Mouse (Mus musculus) thymus, postnatal 36 days (tissue): ENCODE data around the gene Prdm16.
A peak's percentile ranks its signal among the peaks of the same experiment; 100 is the strongest.

Experiments
- DNase-seq, 2 experiments: peaks; one replicate each; pipeline ENCODE4 v3.0.0; 2022; ENCODE audit warnings: mixed read lengths in 2 of 2

Gene Prdm16

GRCm38 (mm10) chr4:154328431-154328830 is 308.2 kb downstream of the Prdm16 start:
- DNase-seq = no peak

- DNase-seq = no peak
Measured at GRCm38 (mm10) chr4:154325410-154325809, 311.3 kb downstream of the Prdm16 start.

GRCm38 (mm10) chr4:154313622-154313967 is 323.1 kb downstream of the Prdm16 start:
- DNase-seq = no peak

GRCm38 (mm10) chr4:154312935-154313621 is 323.6 kb downstream of the Prdm16 start:
- no peak for DNase-seq

GRCm38 (mm10) chr4:154312143-154312812 is 324.4 kb downstream of the Prdm16 start:
- no peak for DNase-seq

GRCm38 (mm10) chr4:154310576-154311262 is 326.0 kb downstream of the Prdm16 start:
- no peak for DNase-seq

- no peak for DNase-seq
Measured at GRCm38 (mm10) chr4:154309131-154309530, 327.5 kb downstream of the Prdm16 start.

GRCm38 (mm10) chr4:154301466-154301881 is 335.2 kb downstream of the Prdm16 start, which contains the start of gene Arhgef16:
Arhgef16 (minus strand) TSS chr4:154301676.
- peak in 1 of 2 experiments; percentile 13 for DNase-seq

- DNase-seq = peak in 1 of 2 experiments; percentile 11
Measured at GRCm38 (mm10) chr4:154299541-154300271, 337.0 kb downstream of the Prdm16 start.

GRCm38 (mm10) chr4:154297761-154298160 is 338.9 kb downstream of the Prdm16 start:
- no peak for DNase-seq

- DNase-seq = no peak
Measured at GRCm38 (mm10) chr4:154294262-154294731, 342.4 kb downstream of the Prdm16 start.

- DNase-seq = no peak
Measured at GRCm38 (mm10) chr4:154293735-154294201, 342.9 kb downstream of the Prdm16 start.

- no peak for DNase-seq
Measured at GRCm38 (mm10) chr4:154283671-154284070, 353.0 kb downstream of the Prdm16 start.

- DNase-seq = no peak
Measured at GRCm38 (mm10) chr4:154279481-154279880, 357.2 kb downstream of the Prdm16 start.

GRCm38 (mm10) chr4:154273000-154273399 is 363.7 kb downstream of the Prdm16 start:
- DNase-seq = peak in 1 of 2 experiments; percentile 7

GRCm38 (mm10) chr4:154269520-154269919 is 367.2 kb downstream of the Prdm16 start:
- no peak for DNase-seq

- no peak for DNase-seq
Measured at GRCm38 (mm10) chr4:154267511-154267910, 369.2 kb downstream of the Prdm16 start.
